Mouse (Mus musculus) liver, adult 2 months (tissue): ENCODE data around the gene Zscan10.

Experiments
- CTCF ChIP-seq: fragments of 200-500 bp; IDR thresholded peaks from 2 replicates; pipeline ENCODE4 v1.5.1; 2011; ENCODE audit warnings: low read depth, low read length, control low read depth
- POLR2A ChIP-seq: fragments of 200-500 bp; IDR thresholded peaks from 2 replicates; pipeline ENCODE4 v1.6.1; 2011; ENCODE audit warnings: low read length, control low read depth; ENCODE audit not compliant: insufficient read depth; ENCODE audit errors: extremely low read depth

DNA sequence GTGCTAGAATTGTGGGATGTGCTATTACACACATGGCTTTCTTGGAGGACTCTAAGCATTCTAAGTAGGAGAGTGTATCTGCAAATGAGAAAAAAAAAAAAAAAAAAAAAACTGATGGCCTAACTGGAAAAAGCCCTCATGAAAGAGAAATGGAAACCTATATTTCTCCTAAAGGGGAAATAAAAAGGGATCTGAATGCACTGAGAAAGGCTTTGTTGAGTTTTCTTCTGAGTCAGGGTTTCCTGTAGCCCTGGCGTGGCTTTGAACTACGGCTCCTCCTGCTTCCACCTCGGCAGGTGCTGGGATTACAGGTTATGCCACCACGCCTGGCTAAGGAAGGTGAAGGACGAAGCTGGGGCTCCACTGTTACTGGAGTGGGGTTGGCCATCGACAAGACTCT lies 53.3 kb downstream of the Zscan10 start:
- TF ChIP-seq CTCF: no peak
- no peak for TF ChIP-seq POLR2A
